Mouse (Mus musculus) CH12.LX (cell line): Measurements from ENCODE around the gene Rnf115. TPM values are rescaled to one million over a fixed set of nuclear protein-coding genes. Genes with fewer than 3 reads are reported as not detected.

ENCODE experiments used
- DNase-seq: peaks from one replicate; pipeline ENCODE4 v3.0.0-alpha.2; 2013; ENCODE audit errors: extremely low read depth
- H3K27ac ChIP-seq: 2 replicates; pipeline ENCODE4 v1.5.1; 2012; ENCODE audit warnings: low read depth, mild to moderate bottlenecking, control low read depth, moderate library complexity; ENCODE audit not compliant: insufficient read depth
- H3K27me3 ChIP-seq: replicated peaks from 2 replicates; pipeline ENCODE3; 2012; ENCODE audit warnings: inconsistent platforms
- H3K36me3 ChIP-seq, 2 experiments: replicated peaks in 1 of 2; 2 replicates each; pipeline versions ENCODE3 to v1.6.1; 2012; ENCODE audit warnings: inconsistent platforms in 1 of 2, low read length in 1 of 2, mild to moderate bottlenecking in 1 of 2, mixed read lengths in 1 of 2, moderate library complexity in 1 of 2; ENCODE audit not compliant: control insufficient read depth in 1 of 2, insufficient read depth in 1 of 2
- H3K4me1 ChIP-seq, 2 experiments: 2 replicates each; pipeline ENCODE4 v1.6.1; 2012; ENCODE audit warnings: inconsistent platforms in 1 of 2, moderate library complexity in 1 of 2; ENCODE audit not compliant: insufficient read depth in 2 of 2, control insufficient read depth in 1 of 2
- H3K4me2 ChIP-seq: 2 replicates; pipeline ENCODE4 v1.6.1; 2012; ENCODE audit warnings: low read depth, mild to moderate bottlenecking, control low read depth; ENCODE audit not compliant: poor library complexity, insufficient read depth, severe bottlenecking
- H3K4me3 ChIP-seq, 3 experiments: fragments of 150-350 bp in 1 of 3; sonication (generic) in 1 of 3; replicated peaks in 1 of 3; 2 replicates each; pipeline versions ENCODE3 to v1.5.1; 2011 to 2012; ENCODE audit warnings: low read depth in 2 of 3, low read length in 2 of 3, mild to moderate bottlenecking in 2 of 3, moderate library complexity in 2 of 3, control low read depth in 1 of 3, improper control_type of control experiment in 1 of 3, inconsistent platforms in 1 of 3, mixed read lengths in 1 of 3; ENCODE audit not compliant: poor library complexity in 1 of 3
- H3K79me2 ChIP-seq: replicated peaks from 2 replicates; pipeline ENCODE4 v1.6.1; 2012; ENCODE audit warnings: mild to moderate bottlenecking, moderate library complexity; ENCODE audit not compliant: control insufficient read depth, poor library complexity, insufficient read depth, severe bottlenecking; ENCODE audit errors: extremely low read depth
- H3K9ac ChIP-seq: 2 replicates; pipeline ENCODE4 v1.6.1; 2012; ENCODE audit warnings: low read depth, mild to moderate bottlenecking, control low read depth, moderate library complexity; ENCODE audit not compliant: insufficient read depth
- H3K9me3 ChIP-seq: replicated peaks from 2 replicates; pipeline ENCODE3; 2012; ENCODE audit warnings: low read length, inconsistent platforms, mixed read lengths
- BHLHE40 ChIP-seq: IDR thresholded peaks from 2 replicates; pipeline ENCODE4 v1.6.1; 2011; ENCODE audit warnings: mild to moderate bottlenecking, low read depth, low read length, improper control_type of control experiment
- CHD1 ChIP-seq: IDR thresholded peaks from 2 replicates; pipeline ENCODE4 v1.6.1; 2012; ENCODE audit warnings: low read depth, low read length, improper control_type of control experiment, inconsistent platforms
- CHD2 ChIP-seq: IDR thresholded peaks from 2 replicates; pipeline ENCODE4 v1.6.1; 2011; ENCODE audit warnings: low read length, improper control_type of control experiment
- CTCF ChIP-seq, 2 experiments: IDR thresholded peaks in 1 of 2; conservative IDR thresholded peaks in 1 of 2; 2 replicates each; pipeline ENCODE4 v1.5.1; 2011 to 2012; ENCODE audit warnings: low read depth in 2 of 2, low read length in 2 of 2, improper control_type of control experiment in 1 of 2, inconsistent platforms in 1 of 2, mild to moderate bottlenecking in 1 of 2, moderate library complexity in 1 of 2
- E2F4 ChIP-seq: IDR thresholded peaks from 2 replicates; pipeline ENCODE4 v1.6.1; 2011; ENCODE audit warnings: low read depth, low read length, improper control_type of control experiment; ENCODE audit not compliant: insufficient replicate concordance
- ELF1 ChIP-seq: IDR thresholded peaks from 2 replicates; pipeline ENCODE4 v1.6.1; 2014; ENCODE audit warnings: low read depth, mild to moderate bottlenecking, inconsistent platforms, low read length, improper control_type of control experiment
- EP300 ChIP-seq: IDR thresholded peaks from 2 replicates; pipeline ENCODE4 v1.6.1; 2011; ENCODE audit warnings: low read length, improper control_type of control experiment
- ETS1 ChIP-seq: conservative IDR thresholded peaks from 2 replicates; pipeline ENCODE4 v1.6.1; 2012; ENCODE audit warnings: low read depth, mild to moderate bottlenecking, inconsistent platforms, low read length, improper control_type of control experiment, moderate library complexity
- GABPA ChIP-seq: IDR thresholded peaks from 2 replicates; pipeline ENCODE4 v1.6.1; 2012; ENCODE audit warnings: low read depth, low read length, improper control_type of control experiment, inconsistent platforms; ENCODE audit not compliant: insufficient replicate concordance
- HCFC1 ChIP-seq: IDR thresholded peaks from 2 replicates; pipeline ENCODE4 v1.6.1; 2012; ENCODE audit warnings: low read depth, mild to moderate bottlenecking, inconsistent platforms, low read length, improper control_type of control experiment
- IRF4 ChIP-seq: IDR thresholded peaks from 2 replicates; pipeline ENCODE4 v1.6.1; 2014; ENCODE audit warnings: low read depth, mild to moderate bottlenecking, inconsistent platforms, low read length, improper control_type of control experiment
- JUN ChIP-seq: IDR thresholded peaks from 2 replicates; pipeline ENCODE4 v1.6.1; 2011; ENCODE audit warnings: low read depth, mild to moderate bottlenecking, low read length, improper control_type of control experiment, moderate library complexity; ENCODE audit not compliant: insufficient read depth
- JUND ChIP-seq: conservative IDR thresholded peaks from 2 replicates; pipeline ENCODE4 v1.6.1; 2011; ENCODE audit warnings: low read depth, low read length, improper control_type of control experiment
- KAT2A ChIP-seq: IDR thresholded peaks from 2 replicates; pipeline ENCODE4 v1.6.1; 2012; ENCODE audit warnings: low read length, improper control_type of control experiment, inconsistent platforms; ENCODE audit not compliant: insufficient replicate concordance
- MAFK ChIP-seq: IDR thresholded peaks from 2 replicates; pipeline ENCODE4 v1.6.1; 2011; ENCODE audit warnings: low read length, improper control_type of control experiment; ENCODE audit not compliant: insufficient replicate concordance
- MAX ChIP-seq: IDR thresholded peaks from 2 replicates; pipeline ENCODE4 v1.6.1; 2011; ENCODE audit warnings: low read length, improper control_type of control experiment
- MAZ ChIP-seq: IDR thresholded peaks from 2 replicates; pipeline ENCODE4 v1.6.1; 2012; ENCODE audit warnings: low read depth, mild to moderate bottlenecking, inconsistent platforms, low read length, improper control_type of control experiment, moderate library complexity
- MEF2A ChIP-seq: IDR thresholded peaks from 2 replicates; pipeline ENCODE4 v1.6.1; 2014; ENCODE audit warnings: low read depth, mild to moderate bottlenecking, inconsistent platforms, low read length, improper control_type of control experiment, borderline replicate concordance
- MXI1 ChIP-seq: IDR thresholded peaks from 2 replicates; pipeline ENCODE4 v1.6.1; 2011; ENCODE audit warnings: mild to moderate bottlenecking, low read depth, low read length, improper control_type of control experiment
- MYC ChIP-seq: IDR thresholded peaks from 2 replicates; pipeline ENCODE4 v1.6.1; 2011; ENCODE audit warnings: low read depth, mild to moderate bottlenecking, improper control_type of control experiment, low read length
- NELFE ChIP-seq: IDR thresholded peaks from 2 replicates; pipeline ENCODE4 v1.6.1; 2011; ENCODE audit warnings: low read depth, low read length, improper control_type of control experiment
- NRF1 ChIP-seq: IDR thresholded peaks from 2 replicates; pipeline ENCODE4 v1.6.1; 2014; ENCODE audit warnings: low read depth, mild to moderate bottlenecking, inconsistent platforms, low read length, improper control_type of control experiment, moderate library complexity
- PAX5 ChIP-seq: IDR thresholded peaks from 2 replicates; pipeline ENCODE4 v1.6.1; 2012; ENCODE audit warnings: low read length, inconsistent platforms, mixed read lengths
- POLR2A ChIP-seq: IDR thresholded peaks from 2 replicates; pipeline ENCODE4 v1.6.1; 2011; ENCODE audit warnings: low read depth, mild to moderate bottlenecking, improper control_type of control experiment, low read length
- POLR2AphosphoS2 ChIP-seq: IDR thresholded peaks from 2 replicates; pipeline ENCODE4 v1.6.1; 2011; ENCODE audit warnings: low read depth, low read length, improper control_type of control experiment
- RAD21 ChIP-seq: IDR thresholded peaks from 2 replicates; pipeline ENCODE4 v1.6.1; 2011; ENCODE audit warnings: low read depth, mild to moderate bottlenecking, low read length, improper control_type of control experiment, moderate library complexity
- RCOR1 ChIP-seq: conservative IDR thresholded peaks from 2 replicates; pipeline ENCODE4 v1.6.1; 2012; ENCODE audit warnings: low read depth, mild to moderate bottlenecking, inconsistent platforms, low read length, improper control_type of control experiment
- SIN3A ChIP-seq: IDR thresholded peaks from 2 replicates; pipeline ENCODE4 v1.6.1; 2012; ENCODE audit warnings: low read length, improper control_type of control experiment, inconsistent platforms
- SMC3 ChIP-seq: IDR thresholded peaks from 2 replicates; pipeline ENCODE4 v1.6.1; 2011; ENCODE audit warnings: low read depth, low read length, improper control_type of control experiment
- TBP ChIP-seq: conservative IDR thresholded peaks from 2 replicates; pipeline ENCODE4 v1.6.1; 2011; ENCODE audit warnings: low read depth, low read length, improper control_type of control experiment
- TCF12 ChIP-seq: IDR thresholded peaks from 2 replicates; pipeline ENCODE4 v1.6.1; 2014; ENCODE audit warnings: low read depth, mild to moderate bottlenecking, inconsistent platforms, low read length, improper control_type of control experiment
- UBTF ChIP-seq: IDR thresholded peaks from 2 replicates; pipeline ENCODE4 v1.6.1; 2012; ENCODE audit warnings: low read depth, mild to moderate bottlenecking, inconsistent platforms, low read length, improper control_type of control experiment, moderate library complexity
- USF1 ChIP-seq: IDR thresholded peaks from 2 replicates; pipeline ENCODE4 v1.6.1; 2014; ENCODE audit warnings: low read depth, mild to moderate bottlenecking, inconsistent platforms, low read length, improper control_type of control experiment
- USF2 ChIP-seq: conservative IDR thresholded peaks from 2 replicates; pipeline ENCODE4 v1.6.1; 2011; ENCODE audit warnings: low read depth, low read length, improper control_type of control experiment
- ZC3H11A ChIP-seq: IDR thresholded peaks from 2 replicates; pipeline ENCODE4 v1.6.1; 2012; ENCODE audit warnings: low read depth, mild to moderate bottlenecking, inconsistent platforms, low read length, improper control_type of control experiment
- ZKSCAN1 ChIP-seq: IDR thresholded peaks from 2 replicates; pipeline ENCODE4 v1.6.1; 2012; ENCODE audit warnings: low read depth, inconsistent platforms, low read length, improper control_type of control experiment, borderline replicate concordance
- ZMIZ1 ChIP-seq: IDR thresholded peaks from 2 replicates; pipeline ENCODE4 v1.6.1; 2012; ENCODE audit warnings: low read depth, mild to moderate bottlenecking, inconsistent platforms, low read length, improper control_type of control experiment
- ZNF384 ChIP-seq: IDR thresholded peaks from 2 replicates; pipeline ENCODE4 v1.6.1; 2012; ENCODE audit warnings: low read depth, low read length, improper control_type of control experiment, inconsistent platforms
- dilution Hi-C: fragments of 300-500 bp; cut with MboI; formaldehyde crosslinking; loops from 2 replicates; pipeline ENCODE4 v1.14.3; 2020; ENCODE audit warnings: low sequenced_read_pairs; ENCODE audit not compliant: extremely low pct_unique_long_range_greater_than_20kb, extremely low pct_ligation_motif_present
- in situ Hi-C: fragments of 300-500 bp; cut with MboI; formaldehyde crosslinking; loops from 3 replicates; pipeline ENCODE4 v1.14.3; 2019; ENCODE audit warnings: low sequenced_read_pairs, low pct_ligation_motif_present, low pct_unique_long_range_greater_than_20kb, mixed read lengths
- polyA plus RNA-seq: library from polyadenylated mRNA; unstranded; fragments of >175 nt; gene quantifications from 2 replicates; pipeline ENCODE4 v1.2.1, GENCODE M21; 2012; ENCODE audit warnings: low read depth; ENCODE audit not compliant: insufficient read length
- total RNA-seq, 2 experiments: library from RNA; depleted of rRNA; stranded (reverse); fragments of 300-350 nt in 1 of 2; fragments of >200 nt in 1 of 2; gene quantifications; 2 replicates each; pipeline ENCODE4 v1.2.3; 2012 to 2014

Rnf115 gene
- total and polyA plus RNA-seq, 3 experiments = 25.8 to 79.3 (median 64.7) TPM

DNA sequence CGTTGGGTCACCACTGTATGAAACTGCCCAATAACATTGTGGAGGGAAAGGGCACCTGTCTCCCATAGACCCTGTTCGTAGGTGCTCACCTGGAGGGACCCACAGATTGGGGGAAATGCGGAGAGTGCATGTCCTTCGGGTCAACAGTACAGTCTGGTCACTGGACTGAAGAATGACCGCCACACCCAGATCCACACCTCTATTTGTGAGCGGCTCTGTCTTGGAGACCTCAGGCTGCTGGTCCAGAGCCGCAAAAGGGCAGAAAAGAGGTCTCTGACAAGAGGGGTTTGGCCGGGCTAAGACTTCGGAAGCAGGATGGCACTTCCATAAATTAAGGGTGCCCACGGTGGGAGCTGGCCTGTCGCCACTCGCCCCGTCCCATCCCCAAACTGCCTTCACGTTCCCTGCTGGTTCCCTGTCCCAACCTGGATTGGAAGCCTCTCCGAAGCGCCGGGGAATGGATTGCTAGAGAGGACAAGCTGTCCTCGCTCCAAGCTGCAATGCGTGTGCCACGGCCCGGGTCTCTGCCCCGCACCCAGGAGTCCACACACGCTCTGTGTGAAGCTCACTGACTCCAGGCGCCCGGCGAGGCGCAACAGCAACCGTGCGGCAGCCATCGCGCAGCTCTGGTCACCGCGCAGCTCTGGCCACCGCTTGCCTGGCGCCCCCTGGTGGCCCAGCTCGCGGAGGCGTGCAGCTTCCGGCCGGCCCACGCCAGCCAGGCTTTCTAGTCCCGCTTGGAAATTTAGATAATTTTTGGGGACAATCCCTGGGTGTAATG lies 19.4 kb upstream of the Rnf115 start, which contains the start of gene Nudt17:
Gene Nudt17, minus strand, starts transcription at position 660 of the 781 bp plus-strand sequence.
- Histone ChIP-seq H3K9me3 (peaks cover 10% of the 10 kb centered on the region), H3K4me3 (no peak within 1 kb of the TSS), H3K4me2 (peak within 1 kb of the TSS; percentile 53), H3K36me3 (peaks cover 55 to 83% of the 10 kb centered on the region in 2 experiments), H3K9ac (peak within 1 kb of the TSS; percentile 15), H3K27ac (no peak within 1 kb of the TSS), H3K79me2 (no peaks in the 10 kb centered on the region), H3K27me3 (no peaks in the 10 kb centered on the region), H3K4me1 (peaks cover 3 to 8% of the 10 kb centered on the region in 2 experiments; a peak in 2 of 4 replicates)
- peak; percentile 70 for TF ChIP-seq NRF1
- TF ChIP-seq MAFK = no peak
- 0 out of 2 replicates have a peak, but pooled peaks have one; percentile 8 for TF ChIP-seq POLR2A
- TF ChIP-seq USF1 = no peak
- no peak for TF ChIP-seq POLR2AphosphoS2
- no peak for TF ChIP-seq ETS1
- TF ChIP-seq ZNF384 = no peak
- TF ChIP-seq ELF1 = peak; percentile 67
- TF ChIP-seq CHD1 = no peak
- TF ChIP-seq MYC = 0 out of 2 replicates have a peak, but pooled peaks have one; percentile 20
- no peak for TF ChIP-seq E2F4
- no peak; the same call in 1 of the 2 replicates for TF ChIP-seq MAX
- TF ChIP-seq JUND = no peak
- no peak for TF ChIP-seq KAT2A
- TF ChIP-seq HCFC1 = peak; percentile 21; the same call in 1 of the 2 replicates
- peak; percentile 70 for TF ChIP-seq RAD21
- no peak for TF ChIP-seq USF2
- no peak for TF ChIP-seq GABPA
- no peak for TF ChIP-seq MXI1
- TF ChIP-seq ZC3H11A = peak; percentile 44
- no peak for TF ChIP-seq MAZ
- TF ChIP-seq TCF12 = no peak
- TF ChIP-seq JUN = no peak
- no peak for TF ChIP-seq ZMIZ1
- peak; percentile 35; the same call in 1 of the 2 replicates for TF ChIP-seq BHLHE40
- no peak for TF ChIP-seq EP300
- TF ChIP-seq CHD2 = no peak
- TF ChIP-seq MEF2A = peak; percentile 19; the same call in 1 of the 2 replicates
- peak; percentile 20 to 91; a peak in 3 of 4 replicates for TF ChIP-seq CTCF (conservative IDR thresholded peaks at IDR 0.05 in 1 of 2, IDR thresholded peaks at IDR 0.05 in 1 of 2; ENCODE audit: low read depth in 2 of 2, low read length in 2 of 2)
- TF ChIP-seq NELFE = no peak
- peak; percentile 92 for TF ChIP-seq SMC3
- 0 out of 2 replicates have a peak, but pooled peaks have one; percentile 14 for TF ChIP-seq SIN3A
- no peak for TF ChIP-seq PAX5
- peak; percentile 52; the same call in 1 of the 2 replicates for TF ChIP-seq IRF4
- TF ChIP-seq TBP = no peak
- no peak for TF ChIP-seq UBTF
- no peak for TF ChIP-seq RCOR1
- TF ChIP-seq ZKSCAN1 = no peak
- DNase-seq = peak; percentile 44
- dilution Hi-C loops (no loop called here), in situ Hi-C loops (loop anchor here (5.0 kb wide), 1 partner anchor 46 kb away; no protein-coding TSS in a partner anchor)
